Mouse (Mus musculus): ENCODE data around the gene Lrrc49.
A peak's percentile ranks its signal among the peaks of the same experiment; 100 is the strongest.

Lrrc49 gene

GRCm38 (mm10) chr9:60529348-60530243, 158.4 kb downstream of the Lrrc49 start:
- no peak for DNase-seq

GRCm38 (mm10) chr9:60528269-60528668, 159.7 kb downstream of the Lrrc49 start:
- DNase-seq = no peak

GRCm38 (mm10) chr9:60527836-60528235, 160.1 kb downstream of the Lrrc49 start:
- no peak for DNase-seq

- DNase-seq = no peak
These were observed 160.9 kb downstream of the Lrrc49 start for GRCm38 (mm10) chr9:60527051-60527450.

GRCm38 (mm10) chr9:60526195-60526594, 161.8 kb downstream of the Lrrc49 start:
- DNase-seq = no peak

- DNase-seq = peak; percentile 65 to 75
These were observed 166.1 kb downstream of the Lrrc49 start, which contains the start of gene Thsd4 for GRCm38 (mm10) chr9:60521806-60522264. Thsd4 (minus strand) TSS chr9:60522046.

- no peak for DNase-seq
These were observed 166.8 kb downstream of the Lrrc49 start for GRCm38 (mm10) chr9:60521143-60521542.

- DNase-seq = no peak
These were observed 168.4 kb downstream of the Lrrc49 start for GRCm38 (mm10) chr9:60519601-60520000.
